Mouse (Mus musculus) megakaryocyte, embryonic 14.5 days (primary cell): Measurements from ENCODE around the gene Gm10447.

Experiments used
- FLI1 ChIP-seq: IDR thresholded peaks from 2 replicates; pipeline ENCODE4 v1.6.1; 2012; ENCODE audit warnings: low read length, inconsistent platforms, mixed read lengths
- GATA1 ChIP-seq: IDR thresholded peaks from 3 replicates; pipeline ENCODE4 v1.6.1; 2012; ENCODE audit warnings: mixed read lengths, low read length, inconsistent platforms, borderline replicate concordance

- TF ChIP-seq GATA1 (no peak), FLI1 (no peak)
Measured at GRCm38 (mm10) chr11:53461727-53462126, 4.8 kb upstream of the Gm10447 start.
